Mouse (Mus musculus) adrenal gland, adult 2 months (tissue): Measurements from ENCODE around the gene Pld1. TPM values are rescaled to one million over a fixed set of nuclear protein-coding genes. Genes with fewer than 3 reads are reported as not detected.

ENCODE experiments used
- DNase-seq: peaks from one replicate; pipeline ENCODE4 v3.0.0; 2021
- polyA plus RNA-seq: library from polyadenylated mRNA; depleted of rRNA; stranded (reverse); fragments of >200 nt; gene quantifications from 2 replicates; pipeline ENCODE4 v1.2.3, GENCODE M21; 2012
- total RNA-seq, 2 experiments: library from RNA; stranded (reverse); gene quantifications; 2 replicates each; pipeline ENCODE4 v1.2.3; 2021

Gene Pld1
- total and polyA plus RNA-seq, 3 experiments, result 0.68 to 6.7 (median 5.8) TPM

DNA sequence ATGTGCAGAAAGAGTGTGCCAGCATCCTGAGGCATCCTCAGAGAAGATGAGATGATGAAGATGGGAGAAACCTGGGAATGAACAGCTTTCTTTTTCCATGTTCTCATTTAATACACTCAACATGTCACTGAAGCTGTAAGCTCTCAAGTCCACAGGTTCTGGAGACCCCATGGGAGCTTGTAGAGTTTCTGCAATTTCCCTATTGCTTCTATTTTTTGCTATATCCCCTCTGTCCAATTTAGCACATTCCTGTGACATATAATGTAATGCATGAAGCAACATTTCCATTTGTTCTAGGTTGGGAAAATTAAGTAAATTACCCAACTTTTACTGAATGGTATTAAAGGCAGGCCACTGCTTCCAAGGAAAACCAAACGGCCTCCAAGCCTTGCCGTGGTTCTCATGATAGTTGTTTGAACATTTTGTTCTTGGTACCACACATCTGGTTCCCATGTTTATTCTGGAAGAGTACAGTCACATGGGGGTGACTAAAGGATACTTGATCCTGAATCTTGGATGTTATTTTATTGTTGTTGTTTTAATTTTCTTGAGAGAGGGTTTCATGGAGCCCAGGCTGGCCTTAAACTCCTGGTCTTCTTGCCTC is 52.7 kb downstream of the Pld1 start:
- no peak for DNase-seq

DNA sequence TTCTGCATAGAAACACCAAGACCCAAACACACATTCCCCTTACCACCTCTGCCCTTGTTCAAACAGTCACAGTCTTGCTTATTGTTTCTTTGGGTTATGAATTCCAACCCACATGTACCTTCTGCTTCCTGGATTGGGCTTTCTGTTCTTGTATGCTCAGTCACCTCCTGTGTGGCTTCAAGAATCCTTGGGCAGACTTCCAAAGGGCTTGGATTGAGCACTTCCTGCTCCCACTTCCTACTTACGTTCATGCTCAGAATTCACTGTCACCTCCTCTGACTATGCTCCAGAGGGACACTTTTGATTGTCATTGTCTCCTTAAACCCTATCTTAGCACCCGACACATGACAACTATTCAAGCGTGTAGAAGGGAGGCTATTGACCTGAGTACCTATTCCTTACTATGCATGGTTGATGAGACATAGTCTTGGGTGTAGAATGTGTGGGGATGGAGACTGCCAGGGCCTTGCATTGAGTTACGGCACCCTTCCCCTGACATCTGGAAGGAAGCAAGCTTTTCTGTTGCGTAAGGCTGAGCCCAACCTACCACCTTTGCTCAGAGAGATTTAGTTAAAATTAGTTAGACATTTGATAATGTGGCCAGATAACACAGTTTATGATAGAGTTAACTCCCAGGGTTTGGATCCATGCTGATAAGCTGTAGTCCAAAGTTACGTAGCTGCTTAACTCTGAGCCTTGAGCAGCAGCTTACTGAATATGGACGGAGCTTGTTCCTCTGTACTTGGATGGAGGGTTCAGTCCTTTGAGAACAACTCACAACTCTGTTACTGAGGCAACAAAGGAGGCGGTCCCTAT is 55.9 kb downstream of the Pld1 start:
- no peak for DNase-seq

- no peak for DNase-seq
Observed at GRCm38 (mm10) chr3:28004321-28004720, 65.8 kb downstream of the Pld1 start.

GRCm38 (mm10) chr3:28007684-28008083 is 69.2 kb downstream of the Pld1 start:
- DNase-seq, result no peak

- no peak for DNase-seq
Observed at GRCm38 (mm10) chr3:28008369-28008768, 69.9 kb downstream of the Pld1 start.

- DNase-seq, result no peak
Observed at GRCm38 (mm10) chr3:28012177-28012576, 73.7 kb downstream of the Pld1 start.

DNA sequence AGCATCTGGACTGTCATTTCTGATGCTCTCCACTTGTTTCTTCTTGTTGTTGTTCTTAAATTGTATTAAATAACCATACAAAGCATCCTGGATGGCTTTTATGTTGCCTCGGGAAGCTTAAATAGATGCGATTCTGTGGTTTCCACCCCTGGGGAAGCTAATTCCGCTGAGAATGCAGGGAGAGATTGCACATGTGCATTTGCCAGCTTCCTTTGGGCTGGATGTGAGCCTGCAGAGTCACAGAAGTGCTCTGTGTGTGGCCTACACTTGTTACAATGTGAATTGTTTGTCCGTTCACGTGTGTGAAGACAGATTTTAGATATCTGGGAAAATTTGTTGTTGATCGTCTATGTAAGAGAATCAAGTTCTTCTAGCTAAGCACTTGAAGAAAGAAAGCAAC is 74.9 kb downstream of the Pld1 start:
- DNase-seq, result no peak

GRCm38 (mm10) chr3:28017002-28017401 is 78.5 kb downstream of the Pld1 start:
- DNase-seq, result no peak

DNA sequence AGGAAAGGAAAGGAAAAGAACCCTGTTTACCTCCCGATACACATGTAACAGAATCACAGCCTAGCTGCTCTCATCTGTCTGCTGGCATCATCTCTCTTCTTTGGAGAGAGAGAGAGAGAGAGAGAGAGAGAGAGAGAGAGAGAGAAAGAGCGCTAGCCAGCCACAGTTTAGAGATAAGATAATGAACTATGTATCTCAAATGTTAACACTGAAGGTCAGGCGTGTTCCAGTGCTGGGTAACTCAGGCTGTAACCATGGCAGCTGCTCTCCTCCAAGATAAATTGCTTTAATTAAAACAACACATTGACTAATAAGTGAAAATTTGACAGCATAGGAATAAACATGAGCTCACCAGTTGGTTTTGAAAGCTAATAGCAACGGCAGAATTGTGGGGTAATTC is 81.2 kb downstream of the Pld1 start:
- no peak for DNase-seq

DNA sequence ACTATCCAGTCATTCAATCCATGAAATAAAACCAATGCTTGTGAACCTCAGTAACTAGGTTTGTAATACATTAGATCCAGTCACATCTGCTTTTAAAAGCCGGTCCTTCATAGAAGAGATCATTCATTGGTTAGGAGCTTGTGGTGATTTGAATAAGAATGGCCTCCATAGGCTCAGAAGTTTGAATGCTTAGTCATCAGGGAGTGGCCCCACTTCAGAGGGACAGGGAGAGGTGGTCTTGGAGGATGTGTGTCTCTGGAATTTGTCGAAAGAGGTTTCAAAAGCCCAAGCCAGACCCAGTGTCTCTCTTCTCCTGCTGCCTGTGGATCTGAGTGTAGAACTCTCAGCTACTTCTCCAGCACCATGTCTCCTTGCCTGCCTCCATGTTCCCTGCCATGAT is 81.9 kb downstream of the Pld1 start:
- no peak for DNase-seq

GRCm38 (mm10) chr3:28022191-28022590 is 83.7 kb downstream of the Pld1 start:
- DNase-seq, result no peak

DNA sequence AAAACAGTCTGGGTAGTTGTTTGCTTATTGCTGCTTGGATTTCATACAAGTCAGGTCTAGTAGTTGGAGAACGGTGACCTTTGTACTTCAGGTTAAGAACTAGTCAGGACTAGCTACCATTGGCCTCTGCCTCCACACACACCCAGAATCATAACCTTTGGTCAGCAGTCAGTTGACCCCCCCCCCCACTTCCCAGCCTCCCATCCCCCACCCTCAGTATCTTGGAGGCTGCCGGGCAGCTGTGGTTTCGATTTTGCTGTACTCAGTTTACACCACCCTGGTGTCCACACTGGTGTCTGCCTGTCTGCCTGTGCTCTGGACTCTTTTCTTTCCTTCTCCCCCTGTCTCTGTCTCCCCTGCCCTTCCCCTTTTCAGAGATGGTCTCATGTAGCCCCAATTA is 88.4 kb downstream of the Pld1 start:
- DNase-seq, result no peak

GRCm38 (mm10) chr3:28028456-28028855 is 90.0 kb downstream of the Pld1 start:
- no peak for DNase-seq

DNA sequence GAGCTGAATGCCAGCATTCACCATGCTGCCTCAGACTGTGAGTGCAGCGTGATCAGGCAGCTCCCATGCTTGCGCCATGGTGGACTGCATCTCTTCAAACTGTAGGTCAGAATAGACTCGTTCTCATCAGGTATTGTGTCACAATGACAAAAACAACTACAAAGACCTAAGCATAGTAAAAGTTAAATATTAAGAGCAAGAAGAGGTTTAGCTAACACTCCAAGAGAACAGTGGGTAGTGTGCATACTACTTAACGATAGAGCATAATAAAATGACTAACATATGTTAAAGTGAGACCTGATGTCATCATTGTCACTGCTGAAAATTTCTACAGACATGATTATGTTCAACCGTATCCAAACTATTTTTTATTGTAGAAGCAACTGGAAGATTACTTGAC is 92.4 kb downstream of the Pld1 start:
- no peak for DNase-seq

GRCm38 (mm10) chr3:28031643-28032243 is 93.2 kb downstream of the Pld1 start:
- no peak for DNase-seq

GRCm38 (mm10) chr3:28033898-28034297 is 95.4 kb downstream of the Pld1 start:
- no peak for DNase-seq

DNA sequence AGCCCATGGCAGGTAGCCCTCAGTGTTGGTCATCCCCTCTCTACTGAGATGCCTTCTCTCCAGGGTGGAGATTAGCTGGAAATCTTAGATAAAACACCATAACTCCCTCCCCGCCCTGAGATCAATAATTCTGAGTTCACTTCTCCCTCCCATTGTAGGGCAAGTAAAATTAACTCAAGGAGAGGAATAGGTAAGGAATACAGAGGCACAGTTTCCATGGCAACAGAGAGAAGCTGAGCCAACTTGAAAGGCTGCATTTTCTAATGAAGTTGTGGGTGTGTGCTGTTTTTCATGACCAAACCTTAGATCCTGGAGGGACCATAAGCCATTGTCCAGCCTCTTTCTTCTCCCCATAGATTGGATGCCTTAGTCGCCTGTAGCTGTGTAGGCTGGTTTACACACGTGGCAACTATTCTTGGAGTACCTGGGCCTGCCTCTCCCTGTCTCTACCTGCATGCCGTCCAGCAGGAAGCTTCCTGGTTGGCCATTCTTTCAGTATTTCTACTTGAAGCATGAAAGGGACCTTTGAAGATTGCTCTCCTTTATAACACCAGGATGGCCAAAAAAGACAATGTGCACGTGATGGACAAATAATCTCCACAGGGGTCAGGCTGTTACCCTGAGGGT is 96.3 kb downstream of the Pld1 start:
- no peak for DNase-seq

DNA sequence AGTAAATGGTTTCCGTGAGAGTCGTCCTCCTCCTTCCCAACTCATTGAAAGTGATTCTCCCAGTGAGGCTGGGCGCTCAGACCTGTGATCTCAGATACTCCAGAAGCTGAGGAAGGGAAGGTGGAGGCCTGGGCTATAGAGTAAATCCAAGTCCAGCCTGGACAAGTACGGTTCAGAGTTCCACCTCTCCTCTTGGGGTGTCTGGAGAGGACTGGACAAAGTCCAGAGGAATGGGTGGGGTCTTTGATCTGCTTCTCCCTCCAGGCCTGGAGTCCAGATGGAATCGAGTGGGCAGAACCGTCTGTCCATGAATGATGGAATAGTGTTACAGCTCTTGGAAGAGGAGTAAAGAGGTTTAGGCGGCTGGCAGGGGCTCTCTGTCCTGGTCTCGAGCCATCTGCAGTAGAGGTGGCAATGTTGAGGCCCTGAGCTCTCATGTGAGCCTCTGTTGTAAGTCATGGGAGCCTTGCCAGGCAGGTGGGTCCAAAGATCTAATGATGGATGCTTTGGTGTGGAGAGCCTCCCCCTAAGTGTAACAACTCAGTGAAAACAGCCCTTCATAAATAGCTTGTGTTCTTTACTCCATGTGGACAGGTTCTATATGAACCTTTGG is 98.9 kb downstream of the Pld1 start:
- no peak for DNase-seq

DNA sequence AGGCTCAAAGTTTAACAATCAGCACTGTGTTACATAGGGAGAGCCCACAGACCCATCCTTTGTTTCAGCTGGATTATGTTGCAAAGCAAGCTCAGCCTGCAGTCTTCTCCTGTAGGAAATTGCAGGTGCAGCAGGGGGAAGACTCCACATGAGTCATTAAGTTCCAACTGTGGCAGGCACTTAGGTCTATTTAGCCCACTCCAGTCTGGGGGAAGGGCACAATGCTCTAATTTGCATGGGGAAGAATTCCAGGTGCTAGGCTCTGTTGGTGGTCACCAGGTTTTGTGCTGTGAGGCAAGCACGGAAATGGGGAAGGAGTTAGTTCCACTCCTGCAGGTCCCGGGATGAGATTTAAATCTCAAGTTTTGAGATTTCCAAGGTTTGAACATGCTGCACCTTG is 99.6 kb downstream of the Pld1 start:
- no peak for DNase-seq

DNA sequence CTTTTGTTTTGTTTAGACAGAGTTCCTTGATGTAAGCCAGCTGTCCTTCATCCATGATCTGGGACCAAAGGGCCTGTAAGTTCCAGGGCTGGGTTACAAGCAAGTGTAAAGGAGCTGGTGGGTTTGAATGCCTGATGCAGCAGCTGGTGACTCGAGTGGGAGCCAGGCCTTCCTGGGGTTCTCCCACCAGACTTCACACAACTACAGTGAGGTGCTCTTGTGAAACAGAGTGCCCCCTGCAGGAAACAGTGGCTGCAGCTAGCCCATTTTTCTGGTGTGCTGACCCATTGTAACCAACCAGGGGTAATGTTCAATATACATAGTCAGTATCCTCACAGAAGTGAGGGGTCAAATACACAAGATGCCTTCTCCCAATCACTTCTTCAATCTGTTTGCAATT is 101.3 kb downstream of the Pld1 start:
- DNase-seq, result no peak

DNA sequence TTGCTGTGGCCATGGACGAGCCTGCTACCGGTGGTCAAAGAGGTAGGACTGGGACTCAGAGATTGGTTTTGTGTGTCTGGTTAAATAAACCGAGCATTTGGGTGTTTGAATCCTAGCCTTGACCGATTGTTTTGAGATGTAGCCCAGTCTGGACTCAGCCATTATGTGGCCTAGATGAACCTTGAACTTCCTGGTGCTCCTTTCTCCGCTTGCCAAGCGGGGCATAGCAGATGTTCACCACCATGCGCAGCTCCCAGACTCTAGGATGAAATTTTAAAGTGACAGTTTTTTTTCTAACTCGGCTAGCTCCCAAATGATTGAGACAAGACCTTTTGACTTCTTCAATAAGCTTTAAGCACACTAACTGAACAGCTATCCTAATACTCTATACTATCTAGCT is 102.7 kb downstream of the Pld1 start:
- no peak for DNase-seq

- no peak for DNase-seq
Observed at GRCm38 (mm10) chr3:28042366-28042765, 103.9 kb downstream of the Pld1 start.

GRCm38 (mm10) chr3:28047599-28047998 is 109.1 kb downstream of the Pld1 start:
- DNase-seq, result no peak
